Mouse (Mus musculus) stomach, embryonic 14.5 days (tissue): Measurements from ENCODE around the gene Smcp. TPM values are rescaled to one million over a fixed set of nuclear protein-coding genes. Genes with fewer than 3 reads are reported as not detected.

Source experiments
- ATAC-seq: fragments of 200-750 bp; cut with Nextera tagmentation; 2 replicates; pipeline ENCODE4 v1.8.0; 2017; ENCODE audit warnings: low read depth, moderate TSS enrichment; ENCODE audit not compliant: insufficient number of reproducible peaks, insufficient read depth, low FRiP score
- H3K27ac ChIP-seq: fragments of 300-500 bp; sonication (generic); 2 replicates; pipeline ENCODE4 v1.5.1; 2014; ENCODE audit warnings: mild to moderate bottlenecking, low read length, moderate library complexity, mixed read lengths
- H3K27me3 ChIP-seq: fragments of 300-500 bp; sonication (generic); 2 replicates; pipeline ENCODE4 v1.6.1; 2014; ENCODE audit warnings: low read length, control low read depth, mixed read lengths; ENCODE audit not compliant: control insufficient read depth, insufficient read depth
- H3K36me3 ChIP-seq: fragments of 300-500 bp; sonication (generic); 2 replicates; pipeline ENCODE4 v1.6.1; 2014; ENCODE audit warnings: mild to moderate bottlenecking, control low read depth, low read length, moderate library complexity, mixed read lengths; ENCODE audit not compliant: control insufficient read depth, insufficient read depth
- H3K4me1 ChIP-seq: fragments of 300-500 bp; sonication (generic); 2 replicates; pipeline ENCODE4 v1.6.1; 2014; ENCODE audit warnings: low read length, control low read depth, mixed read lengths; ENCODE audit not compliant: control insufficient read depth, insufficient read depth
- H3K4me2 ChIP-seq: fragments of 300-500 bp; sonication (generic); replicated peaks from 2 replicates; pipeline ENCODE4 v1.6.1; 2014; ENCODE audit warnings: low read depth, low read length, control low read depth
- H3K4me3 ChIP-seq: fragments of 300-500 bp; sonication (generic); 2 replicates; pipeline ENCODE4 v1.5.1; 2014; ENCODE audit warnings: low read depth, low read length, control low read depth
- H3K9ac ChIP-seq: fragments of 300-500 bp; sonication (generic); replicated peaks from 2 replicates; pipeline ENCODE4 v1.6.1; 2014; ENCODE audit warnings: low read depth, mild to moderate bottlenecking, control low read depth, low read length, moderate library complexity, mixed read lengths
- H3K9me3 ChIP-seq: fragments of 300-500 bp; sonication (generic); 2 replicates; pipeline ENCODE4 v1.6.1; 2016; ENCODE audit warnings: low read depth, low read length, control low read depth; ENCODE audit not compliant: control insufficient read depth
- WGBS: fragments of 180-500 bp; shearing (Covaris S2); extraction: QIAGEN DNeasy Blood & Tissue Kit; methylation state at CpG from one replicate; pipeline ENCODE4 v1.1.7; 2014; 5-methylcytosine and 5-hydroxymethylcytosine counted together
- polyA plus RNA-seq: library from polyadenylated mRNA; unstranded; fragments of >200 nt; fragmentation: Nextera tagmentation; extraction: Ambion mirVana; gene quantifications from 2 replicates; pipeline ENCODE4 v1.2.1, GENCODE M21; 2014

Gene Smcp
- not detected in 2 replicates for polyA plus RNA-seq

- Histone ChIP-seq H3K9ac (no peak within 1 kb of the TSS), H3K36me3 (no peaks in the 10 kb centered on the region), H3K27ac (no peak within 1 kb of the TSS), H3K4me2 (no peak within 1 kb of the TSS), H3K27me3 (no peaks in the 10 kb centered on the region), H3K4me3 (no peak within 1 kb of the TSS), H3K4me1 (no peaks in the 10 kb centered on the region), H3K9me3 (no peaks in the 10 kb centered on the region)
- WGBS: 75% methylated on average over 1 of the region's 1 CpGs
- no peak for ATAC-seq
These were observed at the start of gene Smcp for GRCm38 (mm10) chr3:92588858-92589257. Gene Smcp, minus strand, starts transcription at chr3:92588997.

DNA sequence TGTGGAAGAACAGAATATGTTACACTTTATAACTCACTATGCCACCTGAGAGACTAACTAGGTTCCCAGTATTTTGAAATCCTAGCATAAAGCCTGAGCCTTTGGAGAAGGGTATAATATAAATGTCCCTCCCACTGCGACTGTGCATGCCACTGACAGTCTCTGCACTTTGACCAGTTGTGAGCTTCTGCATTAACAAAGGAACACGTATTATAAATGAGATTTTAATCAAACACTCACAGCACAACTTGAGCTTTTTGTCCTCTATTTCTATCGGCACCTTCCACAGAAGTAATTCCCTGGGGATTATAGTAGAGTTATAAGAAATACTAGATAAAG, 49.8 kb upstream of the Smcp start:
- 68% methylated on average over 3 of the region's 3 CpGs for WGBS
- ATAC-seq: no peak
- Histone ChIP-seq H3K4me1 (no peaks in the 10 kb centered on the region), H3K27me3 (no peaks in the 10 kb centered on the region), H3K9ac (no peak overlapping the region), H3K9me3 (no peaks in the 10 kb centered on the region), H3K36me3 (no peaks in the 10 kb centered on the region), H3K4me2 (no peak overlapping the region), H3K4me3 (no peak overlapping the region), H3K27ac (no peak overlapping the region)

DNA sequence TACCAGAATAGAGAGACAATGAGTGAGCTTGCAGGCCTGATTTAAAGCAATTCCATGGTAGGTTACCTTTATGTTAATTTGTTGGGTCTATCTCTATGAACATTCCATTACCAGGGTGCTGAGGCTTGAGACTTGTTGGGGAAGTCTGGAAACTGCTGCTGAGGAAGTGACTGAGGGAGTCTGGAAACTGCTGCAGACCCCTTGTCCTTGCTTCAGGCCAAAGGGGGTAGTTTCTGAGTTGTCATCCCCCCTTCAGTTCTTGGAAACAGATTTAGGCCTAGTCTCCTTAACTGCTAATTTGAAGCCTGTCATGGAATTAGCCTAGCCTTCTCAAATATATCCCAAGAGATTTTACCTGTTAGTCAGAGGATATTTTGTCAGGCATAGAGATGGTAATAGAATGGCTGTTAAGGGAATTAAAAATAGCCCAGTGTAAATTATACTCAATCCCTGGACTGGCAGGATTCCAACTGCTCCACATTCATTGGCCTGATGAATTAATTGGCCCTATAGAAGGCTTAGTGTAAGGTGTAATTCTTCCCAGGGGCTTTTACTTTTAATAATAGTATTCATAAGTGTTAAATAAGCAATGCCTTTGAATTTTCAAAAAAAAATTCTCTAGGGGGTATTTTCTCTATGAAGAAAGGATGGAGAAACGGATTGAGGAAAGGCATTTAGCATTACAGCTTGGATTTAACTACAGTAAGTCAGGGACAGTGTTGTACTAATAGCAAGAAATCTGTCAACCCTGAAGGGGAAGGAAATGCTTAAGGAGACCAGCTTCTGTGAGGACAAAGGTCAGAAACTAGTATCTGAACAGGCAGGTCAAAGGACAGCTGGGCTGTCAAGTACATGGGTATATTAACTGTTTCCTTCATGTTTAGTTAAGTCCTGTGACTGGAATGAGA, 49.2 kb upstream of the Smcp start:
- no peaks in the 10 kb centered on the region for H3K27me3 ChIP-seq
- no peaks in the 10 kb centered on the region for H3K36me3 ChIP-seq
- H3K4me2 ChIP-seq: no peak overlapping the region
- ATAC-seq: no peak
- H3K4me3 ChIP-seq: no peak overlapping the region
- WGBS: 47% methylated on average over 1 of the region's 1 CpGs
- no peak overlapping the region for H3K27ac ChIP-seq
- H3K9ac ChIP-seq: no peak overlapping the region
- H3K9me3 ChIP-seq: no peaks in the 10 kb centered on the region
- H3K4me1 ChIP-seq: no peaks in the 10 kb centered on the region

DNA sequence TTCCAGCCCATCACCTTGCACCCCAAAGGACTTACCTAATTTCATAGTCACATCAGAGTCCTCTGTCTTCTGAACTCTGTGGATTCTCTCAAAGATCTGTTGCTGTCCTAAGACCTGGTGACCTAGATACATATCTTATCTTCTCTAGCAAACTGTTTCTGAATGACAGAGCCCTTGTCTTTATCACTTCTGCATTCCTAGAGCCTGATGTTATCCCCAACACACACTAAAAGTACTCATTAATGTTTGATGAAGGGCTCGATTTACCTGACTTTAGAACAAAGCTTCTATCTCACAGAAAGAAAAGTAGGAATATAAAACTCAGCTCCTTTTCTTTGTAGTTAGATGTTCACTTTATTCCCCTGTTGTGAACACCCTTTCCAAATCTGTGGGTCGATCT, 32.8 kb upstream of the Smcp start, which contains the start of gene Lce6a:
Lce6a (minus strand) TSS at position 101 of the 400 bp plus-strand sequence.
- Histone ChIP-seq H3K4me2 (no peak within 1 kb of the TSS), H3K27me3 (no peaks in the 10 kb centered on the region), H3K36me3 (no peaks in the 10 kb centered on the region), H3K4me1 (no peaks in the 10 kb centered on the region), H3K4me3 (no peak within 1 kb of the TSS), H3K9me3 (no peaks in the 10 kb centered on the region), H3K9ac (no peak within 1 kb of the TSS), H3K27ac (no peak within 1 kb of the TSS)
- no peak for ATAC-seq
- 55% methylated on average over 2 of the region's 2 CpGs for WGBS

DNA sequence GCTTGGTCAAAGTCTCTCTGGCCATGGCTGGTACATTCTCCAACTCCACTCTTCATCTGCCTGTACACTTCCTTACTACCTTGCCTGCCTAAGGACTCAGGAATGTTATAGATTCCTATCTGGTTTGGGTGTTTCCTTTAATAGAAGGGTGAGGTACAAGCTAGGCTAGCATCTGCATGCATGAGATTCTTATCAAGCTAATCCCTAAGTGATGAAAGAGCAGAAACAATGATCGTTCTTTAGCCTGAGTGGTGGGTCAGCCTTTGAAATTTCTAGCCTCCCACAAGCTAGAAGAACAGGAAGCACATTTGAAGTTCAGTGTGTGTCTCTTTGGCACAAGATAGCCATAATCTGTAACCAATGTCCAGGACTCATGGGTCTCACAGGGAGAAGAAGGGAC, 21.0 kb upstream of the Smcp start:
- ATAC-seq: no peak
- no peaks in the 10 kb centered on the region for H3K9me3 ChIP-seq
- H3K9ac ChIP-seq: no peak overlapping the region
- H3K36me3 ChIP-seq: no peaks in the 10 kb centered on the region
- H3K4me1 ChIP-seq: no peaks in the 10 kb centered on the region
- no peak overlapping the region for H3K27ac ChIP-seq
- WGBS: 54% methylated on average over 1 of the region's 1 CpGs
- no peak overlapping the region for H3K4me2 ChIP-seq
- no peak overlapping the region for H3K4me3 ChIP-seq
- H3K27me3 ChIP-seq: no peaks in the 10 kb centered on the region

DNA sequence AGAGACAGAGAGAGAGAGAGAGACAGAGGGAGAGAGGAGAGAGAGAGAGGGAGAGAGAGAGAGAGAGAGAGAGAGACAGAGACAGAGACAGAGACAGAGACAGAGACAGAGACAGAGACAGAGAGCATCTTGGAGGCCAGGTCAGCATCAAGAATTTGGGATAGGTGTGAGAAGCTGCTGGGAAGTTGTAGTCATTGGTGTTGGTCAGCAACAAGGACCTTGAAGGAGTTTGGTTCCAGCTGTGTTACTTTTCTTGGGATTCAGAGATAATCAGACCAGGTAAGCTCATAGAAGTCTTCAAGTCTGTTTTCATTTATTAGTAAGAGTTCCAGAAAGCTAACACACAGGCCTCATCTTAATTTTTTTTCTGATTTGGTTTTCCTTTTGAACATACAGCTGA, 18.6 kb upstream of the Smcp start, which contains the start of gene 2210017I01Rik:
2210017I01Rik (minus strand) TSS at position 101 of the 400 bp plus-strand sequence.
- Histone ChIP-seq H3K9me3 (no peaks in the 10 kb centered on the region), H3K4me1 (no peaks in the 10 kb centered on the region), H3K9ac (no peak within 1 kb of the TSS), H3K27me3 (no peaks in the 10 kb centered on the region), H3K27ac (no peak within 1 kb of the TSS), H3K4me3 (no peak within 1 kb of the TSS), H3K4me2 (no peak within 1 kb of the TSS), H3K36me3 (no peaks in the 10 kb centered on the region)
- ATAC-seq: no peak

GRCm38 (mm10) chr3:92602169-92602568, 13.4 kb upstream of the Smcp start:
- H3K9me3 ChIP-seq: peaks cover 4% of the 10 kb centered on the region; the same call in 1 of the 2 replicates
- H3K4me1 ChIP-seq: no peaks in the 10 kb centered on the region
- H3K36me3 ChIP-seq: no peaks in the 10 kb centered on the region
- no peaks in the 10 kb centered on the region for H3K27me3 ChIP-seq
- 40% methylated on average over 1 of the region's 1 CpGs for WGBS
- H3K27ac ChIP-seq: no peak overlapping the region
- ATAC-seq: no peak
- no peak overlapping the region for H3K4me3 ChIP-seq
- no peak overlapping the region for H3K4me2 ChIP-seq
- H3K9ac ChIP-seq: no peak overlapping the region

- Histone ChIP-seq H3K4me2 (no peak overlapping the region), H3K27ac (no peak overlapping the region), H3K27me3 (no peaks in the 10 kb centered on the region), H3K4me3 (no peak overlapping the region), H3K9ac (no peak overlapping the region), H3K4me1 (no peaks in the 10 kb centered on the region), H3K9me3 (peaks cover 4% of the 10 kb centered on the region; the same call in 1 of the 2 replicates), H3K36me3 (no peaks in the 10 kb centered on the region)
- 39% methylated on average over 1 of the region's 1 CpGs for WGBS
- ATAC-seq: no peak
These were observed 11.7 kb upstream of the Smcp start for GRCm38 (mm10) chr3:92600456-92600855.
